Mouse (Mus musculus) frontal cortex, postnatal 25 days (tissue): ENCODE data around the gene Tsga10ip.

Source experiments
- DNase-seq, 2 experiments: peaks; one replicate each; pipeline ENCODE4 v3.0.0; 2022; ENCODE audit warnings: low spot score in 2 of 2

The Tsga10ip gene

DNA sequence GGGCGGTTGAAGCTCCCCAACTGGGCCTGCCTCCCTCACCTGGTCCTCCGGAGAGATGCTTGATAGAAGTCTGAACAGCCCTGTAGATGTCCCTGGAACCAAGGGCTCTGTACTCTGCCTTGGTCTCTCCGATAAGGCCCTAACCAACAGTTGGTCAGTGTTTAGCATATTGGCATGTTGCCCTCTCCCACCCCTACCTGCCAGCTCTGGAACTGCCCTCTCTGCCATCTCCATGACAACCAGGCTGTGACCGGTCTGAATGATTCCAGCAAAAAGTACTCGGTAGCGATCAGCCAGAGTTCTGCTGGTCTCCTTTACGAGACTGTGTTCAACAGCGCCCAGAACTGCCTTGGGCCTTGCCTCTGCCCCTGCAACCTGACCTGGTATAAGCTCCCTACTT, at the start of gene Tsga10ip:
Gene Tsga10ip, minus strand, starts transcription at position 234 of the 400 bp plus-strand sequence.
- DNase-seq: no peak

DNA sequence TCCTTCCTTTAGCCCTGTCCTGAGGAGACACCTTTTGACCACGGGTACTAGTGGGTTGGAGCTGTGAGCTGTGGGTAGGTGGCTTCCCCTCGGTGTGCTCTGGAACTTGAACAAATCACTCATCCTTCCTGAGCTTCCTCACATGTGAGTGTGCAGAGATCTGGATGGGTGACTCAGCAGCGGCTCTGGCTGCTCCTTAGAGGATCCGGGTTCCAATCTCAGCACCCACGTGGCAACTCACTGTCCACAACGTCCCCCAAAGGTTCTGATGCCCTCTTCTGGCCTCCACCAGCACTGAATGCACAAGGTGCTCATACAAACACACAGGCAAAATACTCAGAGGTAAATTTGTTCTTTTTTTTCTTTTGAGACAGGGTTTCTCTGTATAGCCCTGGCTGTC, 49.4 kb upstream of the Tsga10ip start:
- DNase-seq: no peak

GRCm38 (mm10) chr19:5449673-5450072, 47.3 kb upstream of the Tsga10ip start:
- no peak for DNase-seq

- DNase-seq: no peak
Measured at GRCm38 (mm10) chr19:5448354-5449150, 46.2 kb upstream of the Tsga10ip start.

DNA sequence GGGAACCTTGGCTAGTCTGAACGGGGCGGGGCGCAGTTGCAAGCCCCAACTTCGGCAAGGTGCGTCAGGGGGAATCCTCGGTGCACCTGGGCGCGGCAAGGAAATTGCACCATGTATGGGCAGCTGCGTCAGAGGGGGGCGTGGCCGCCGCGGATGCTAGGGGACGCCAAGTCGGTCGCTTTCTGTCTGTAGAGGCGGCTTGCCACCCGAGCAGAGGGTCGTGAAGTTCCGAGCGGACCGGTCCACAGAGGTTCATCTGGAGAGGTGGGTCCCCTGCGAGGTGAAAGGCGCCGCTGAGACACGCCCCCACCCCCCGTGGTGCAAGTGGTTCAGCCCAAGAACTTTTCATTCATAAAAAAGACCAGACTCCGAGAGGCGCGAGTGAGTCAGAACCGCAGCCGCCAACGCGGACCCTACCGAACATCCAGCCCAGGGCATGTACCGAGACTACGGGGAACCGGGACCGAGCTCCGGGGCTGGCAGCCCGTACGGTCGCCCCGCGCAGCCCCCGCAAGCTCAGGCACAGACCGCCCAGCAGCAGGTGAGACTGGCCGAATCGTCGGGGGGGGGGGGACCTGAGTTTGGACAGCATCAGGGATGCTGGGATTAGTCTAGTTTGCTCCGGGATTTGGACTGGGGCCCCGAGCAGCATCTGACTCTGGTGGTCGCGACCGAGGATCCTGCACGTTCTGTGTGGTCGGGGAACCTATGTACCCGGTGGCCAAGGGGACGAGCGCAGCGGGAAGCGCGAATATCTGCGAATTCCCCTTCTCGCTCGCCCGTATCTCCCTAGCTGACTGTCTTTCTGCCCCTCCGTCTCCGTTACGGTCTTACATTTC, 45.4 kb upstream of the Tsga10ip start, which contains the start of gene Fosl1:
Gene Fosl1, plus strand, starts transcription at position 33 of the 839 bp plus-strand sequence.
- peak; percentile 51 to 54 for DNase-seq

DNA sequence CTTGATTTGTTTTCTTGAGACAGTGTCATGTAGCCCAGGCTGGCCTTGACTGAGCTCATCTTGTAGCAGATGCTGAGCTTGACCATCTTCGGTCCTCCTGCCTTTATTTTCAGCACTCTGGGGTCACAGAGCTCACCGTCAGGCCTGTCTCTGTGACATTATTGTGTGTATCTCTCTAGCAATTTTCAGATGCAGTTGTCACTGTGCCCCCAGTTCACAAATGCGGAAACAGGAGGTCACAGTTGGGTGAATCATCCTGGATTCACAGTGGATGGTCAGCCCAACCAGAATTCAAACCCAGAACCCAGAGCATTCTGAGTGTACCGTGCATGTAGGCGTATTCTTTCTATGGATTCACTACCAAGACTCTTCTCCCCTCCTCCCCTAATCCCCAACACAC, 43.4 kb upstream of the Tsga10ip start:
- DNase-seq: no peak

- no peak for DNase-seq
Measured at GRCm38 (mm10) chr19:5444954-5445353, 42.6 kb upstream of the Tsga10ip start.

- DNase-seq: no peak
Measured at GRCm38 (mm10) chr19:5444371-5444908, 42.1 kb upstream of the Tsga10ip start.

GRCm38 (mm10) chr19:5433951-5434350, 31.6 kb upstream of the Tsga10ip start:
- DNase-seq: no peak

- DNase-seq: no peak
Measured at GRCm38 (mm10) chr19:5432992-5433852, 30.9 kb upstream of the Tsga10ip start.

DNA sequence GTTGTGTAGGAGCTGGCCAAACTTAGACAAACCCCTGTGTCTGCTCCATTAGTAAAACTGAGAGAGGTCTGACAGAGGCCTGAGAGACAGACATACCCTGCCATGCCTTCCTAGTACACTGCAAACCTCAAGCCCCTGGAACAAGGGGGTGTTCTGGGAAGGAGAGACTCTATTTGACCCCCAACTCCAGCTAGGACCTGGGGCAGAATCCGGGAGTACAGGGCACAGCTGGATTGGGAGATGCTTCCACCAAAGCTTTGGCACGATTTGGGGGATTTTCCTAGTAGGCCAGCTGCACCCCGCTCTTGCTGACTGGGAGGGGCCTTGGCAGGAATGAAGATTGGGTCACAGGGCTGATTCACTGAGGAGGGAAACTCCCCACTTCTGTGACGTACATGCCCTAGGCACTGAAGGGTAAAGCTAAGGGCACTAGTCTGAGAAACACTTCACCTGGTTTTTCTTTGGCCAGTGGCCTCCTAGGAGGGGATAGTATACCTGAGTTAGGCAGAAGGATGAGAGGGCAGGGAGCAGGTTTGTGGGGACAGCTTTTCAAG, 29.7 kb upstream of the Tsga10ip start:
- DNase-seq: no peak

DNA sequence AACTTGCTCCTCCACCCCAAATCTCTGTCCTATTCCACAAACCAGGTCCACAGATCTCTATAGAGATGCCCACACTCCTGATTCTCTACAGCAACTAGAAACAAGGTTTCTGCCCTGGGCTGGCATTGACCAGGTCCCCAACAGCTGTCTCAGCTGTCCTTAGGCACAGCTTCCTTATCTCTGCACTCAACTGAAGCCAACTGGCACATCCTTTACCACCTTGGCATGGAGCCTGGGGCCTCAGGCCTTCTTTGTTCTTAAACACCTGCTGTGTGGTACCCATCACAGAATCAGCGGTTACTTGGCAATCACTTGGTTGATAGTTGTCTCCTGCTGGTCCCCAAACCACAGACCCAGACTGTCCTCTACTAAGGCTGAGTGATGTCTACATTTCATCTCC, 28.1 kb upstream of the Tsga10ip start:
- DNase-seq: no peak

GRCm38 (mm10) chr19:5429806-5430205, 27.5 kb upstream of the Tsga10ip start:
- DNase-seq: no peak

DNA sequence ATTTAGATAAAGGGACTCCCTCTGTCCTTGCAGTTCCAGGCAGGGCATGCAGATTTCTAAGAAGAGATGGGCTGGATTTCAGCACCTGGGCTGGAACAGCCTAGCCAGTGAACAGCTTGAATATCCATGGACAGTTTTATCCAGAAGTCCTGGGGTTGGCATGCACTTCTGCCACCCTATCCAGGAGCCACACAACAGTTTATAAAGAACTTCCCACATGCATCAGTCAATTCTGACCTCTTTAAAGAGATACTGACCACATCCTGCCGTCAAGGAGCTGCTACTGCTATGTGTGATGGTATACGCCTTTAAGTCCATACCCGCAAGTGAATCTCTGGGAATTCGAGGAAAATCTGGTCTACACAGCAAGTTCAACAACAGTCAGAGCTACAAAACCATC, 26.9 kb upstream of the Tsga10ip start:
- DNase-seq: no peak

DNA sequence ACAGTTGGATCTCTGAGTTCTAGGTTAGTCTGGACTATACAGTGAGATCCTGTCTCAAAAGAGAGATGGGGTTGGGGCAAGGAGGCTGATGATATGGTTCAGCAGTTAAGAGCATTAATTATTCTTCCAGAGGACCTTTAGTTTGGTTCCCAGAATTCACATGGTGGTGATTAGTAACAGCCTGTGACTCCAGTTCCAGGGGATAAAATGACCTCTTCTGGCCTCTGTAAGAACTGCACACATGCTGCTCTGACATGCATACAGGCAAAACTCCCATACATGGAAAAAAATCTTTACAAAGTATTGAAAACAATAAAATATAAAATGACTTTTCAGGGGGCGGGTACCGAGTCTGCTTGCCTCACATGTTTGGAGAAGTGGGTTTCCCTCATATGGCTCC, 25.8 kb upstream of the Tsga10ip start:
- no peak for DNase-seq

DNA sequence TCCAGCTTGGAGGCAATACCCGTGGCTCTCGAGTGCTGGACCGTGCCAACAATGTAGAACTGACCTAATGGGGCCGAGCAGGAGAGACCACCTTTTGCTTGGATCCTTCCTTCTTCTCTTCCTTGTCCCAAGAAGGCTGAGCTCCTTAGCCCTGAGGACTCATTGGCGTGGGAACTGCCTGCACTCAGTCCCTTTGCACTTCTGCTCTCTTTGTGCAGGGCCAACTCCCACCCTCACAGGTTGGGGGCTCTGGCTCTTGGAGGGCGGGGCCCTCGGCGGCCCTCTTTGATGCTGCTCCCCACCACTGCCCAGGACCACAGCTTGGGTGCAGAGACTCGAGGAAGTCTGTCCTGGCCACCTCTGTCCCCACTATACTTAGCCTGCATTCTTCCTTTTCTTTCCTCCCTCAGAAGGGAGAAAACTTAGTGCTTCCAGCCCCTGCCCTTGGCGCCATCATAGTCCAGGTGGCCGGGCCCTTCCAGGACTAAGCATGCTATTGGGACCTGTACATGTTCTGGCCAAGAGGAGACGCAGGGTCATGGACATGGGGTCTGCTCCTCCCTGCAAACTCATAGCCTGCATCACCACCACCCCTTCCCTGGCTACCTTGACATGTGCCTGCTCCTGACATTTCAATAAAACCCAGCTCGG, 24.4 kb upstream of the Tsga10ip start:
- DNase-seq: no peak

GRCm38 (mm10) chr19:5425906-5426565, 23.7 kb upstream of the Tsga10ip start:
- DNase-seq: no peak

GRCm38 (mm10) chr19:5424782-5425741, 22.7 kb upstream of the Tsga10ip start, which contains the start of the genes Drap1 and AI837181:
Gene Drap1 (minus strand): TSS chr19:5424979.
Gene AI837181 (plus strand): TSS chr19:5425144.
- DNase-seq: peak; percentile 80
